Mouse (Mus musculus): ENCODE results near the gene Unc93b1. TPM values are rescaled to one million over a fixed set of nuclear protein-coding genes. Genes with fewer than 3 reads are reported as not detected.
A peak's percentile ranks its signal among the peaks of the same experiment; 100 is the strongest.

Unc93b1 gene
- total RNA-seq (2015; ENCODE audit: low replicate concordance) (25.1 and 47.1 TPM in 2 replicates), total RNA-seq (2017; ENCODE audit: low replicate concordance) (34.2 and 50.3 TPM in 2 replicates)

- no peak for ATAC-seq (replicated peaks; ENCODE audit: low FRiP score, poor library complexity, severe bottlenecking)
Observed at GRCm38 (mm10) chr19:3935032-3935895, at the start of gene Unc93b1. TSS of gene Unc93b1 (plus strand) at chr19:3935186.

- ATAC-seq (replicated peaks; ENCODE audit: low FRiP score, poor library complexity, severe bottlenecking): no peak
Observed at GRCm38 (mm10) chr19:3889096-3889495, 45.9 kb upstream of the Unc93b1 start.

GRCm38 (mm10) chr19:3890181-3890580 is 44.8 kb upstream of the Unc93b1 start:
- ATAC-seq (replicated peaks; ENCODE audit: low FRiP score, poor library complexity, severe bottlenecking): no peak

GRCm38 (mm10) chr19:3893545-3894116 is 41.4 kb upstream of the Unc93b1 start:
- no peak for ATAC-seq (replicated peaks; ENCODE audit: low FRiP score, poor library complexity, severe bottlenecking)

- no peak for ATAC-seq (replicated peaks; ENCODE audit: low FRiP score, poor library complexity, severe bottlenecking)
Observed at GRCm38 (mm10) chr19:3894294-3894693, 40.7 kb upstream of the Unc93b1 start.

- no peak for ATAC-seq (replicated peaks; ENCODE audit: low FRiP score, poor library complexity, severe bottlenecking)
Observed at GRCm38 (mm10) chr19:3895171-3895631, 39.8 kb upstream of the Unc93b1 start.

GRCm38 (mm10) chr19:3896208-3896607 is 38.8 kb upstream of the Unc93b1 start:
- 0 out of 2 replicates have a peak, but pooled peaks have one; percentile 19 for ATAC-seq (replicated peaks; ENCODE audit: low FRiP score, poor library complexity, severe bottlenecking)

- ATAC-seq (replicated peaks; ENCODE audit: low FRiP score, poor library complexity, severe bottlenecking): no peak
Observed at GRCm38 (mm10) chr19:3897557-3897956, 37.4 kb upstream of the Unc93b1 start.

- no peak for ATAC-seq (replicated peaks; ENCODE audit: low FRiP score, poor library complexity, severe bottlenecking)
Observed at GRCm38 (mm10) chr19:3898952-3899351, 36.0 kb upstream of the Unc93b1 start.

GRCm38 (mm10) chr19:3899618-3900017 is 35.4 kb upstream of the Unc93b1 start:
- ATAC-seq (replicated peaks; ENCODE audit: low FRiP score, poor library complexity, severe bottlenecking): no peak

GRCm38 (mm10) chr19:3902966-3903365 is 32.0 kb upstream of the Unc93b1 start:
- no peak for ATAC-seq (replicated peaks; ENCODE audit: low FRiP score, poor library complexity, severe bottlenecking)

- no peak for ATAC-seq (replicated peaks; ENCODE audit: low FRiP score, poor library complexity, severe bottlenecking)
Observed at GRCm38 (mm10) chr19:3903648-3904362, 31.2 kb upstream of the Unc93b1 start.

- ATAC-seq (replicated peaks; ENCODE audit: low FRiP score, poor library complexity, severe bottlenecking): no peak
Observed at GRCm38 (mm10) chr19:3904363-3904675, 30.7 kb upstream of the Unc93b1 start.

GRCm38 (mm10) chr19:3905261-3905969 is 29.6 kb upstream of the Unc93b1 start:
- no peak for ATAC-seq (replicated peaks; ENCODE audit: low FRiP score, poor library complexity, severe bottlenecking)

- no peak for ATAC-seq (replicated peaks; ENCODE audit: low FRiP score, poor library complexity, severe bottlenecking)
Observed at GRCm38 (mm10) chr19:3906326-3906725, 28.7 kb upstream of the Unc93b1 start.

GRCm38 (mm10) chr19:3906795-3907786 is 27.9 kb upstream of the Unc93b1 start, which contains the start of gene Tcirg1:
TSS of gene Tcirg1 (minus strand) at chr19:3907133.
- ATAC-seq (replicated peaks; ENCODE audit: low FRiP score, poor library complexity, severe bottlenecking): peak; percentile 62

- no peak for ATAC-seq (replicated peaks; ENCODE audit: low FRiP score, poor library complexity, severe bottlenecking)
Observed at GRCm38 (mm10) chr19:3907876-3908660, 26.9 kb upstream of the Unc93b1 start.

GRCm38 (mm10) chr19:3910206-3910605 is 24.8 kb upstream of the Unc93b1 start:
- ATAC-seq (replicated peaks; ENCODE audit: low FRiP score, poor library complexity, severe bottlenecking): no peak

All from erythroblast, adult 5-6 weeks (primary cell).